Mouse (Mus musculus) megakaryocyte, embryonic 14.5 days (primary cell): ENCODE data around the gene Adad2.

ENCODE experiments used
- FLI1 ChIP-seq: IDR thresholded peaks from 2 replicates; pipeline ENCODE4 v1.6.1; 2012; ENCODE audit warnings: low read length, inconsistent platforms, mixed read lengths
- GATA1 ChIP-seq: IDR thresholded peaks from 3 replicates; pipeline ENCODE4 v1.6.1; 2012; ENCODE audit warnings: mixed read lengths, low read length, inconsistent platforms, borderline replicate concordance

DNA sequence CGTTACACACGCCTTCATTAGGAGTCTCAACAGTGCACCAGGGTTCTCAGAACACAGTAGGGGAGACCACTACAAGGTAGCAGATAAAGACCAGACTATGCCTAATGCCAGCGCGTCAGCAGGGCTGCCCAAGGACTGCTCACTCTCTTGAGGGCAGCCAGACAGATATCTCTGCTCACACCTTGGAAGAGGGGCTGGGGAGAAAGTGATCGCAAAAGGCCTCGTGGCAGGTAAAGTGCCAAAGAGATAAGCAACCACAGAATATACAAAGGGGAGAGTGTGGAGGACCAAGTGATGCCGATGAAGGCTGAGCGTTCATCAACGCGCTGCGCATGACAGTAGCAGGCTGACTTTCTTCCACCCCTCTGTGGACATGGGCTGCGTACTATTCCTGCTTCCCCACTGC is 8.1 kb upstream of the Adad2 start:
- TF ChIP-seq GATA1 (no peak), FLI1 (no peak)
